Mouse (Mus musculus): ENCODE data around the gene Rapgef2.
"Not testable (repeated sequence)": the region's sequence is repeated elsewhere in the genome, so short reads cannot be mapped to it uniquely, and the experiment has no call there.

Gene Rapgef2

GRCm38 (mm10) chr3:79100831-79101230 lies 185.5 kb downstream of the Rapgef2 start:
- DNase-seq (ENCODE audit: low spot score in 2 of 2) = no peak

- DNase-seq (ENCODE audit: low spot score in 2 of 2) = peak in 1 of 2 experiments; percentile 4
These were observed 197.2 kb downstream of the Rapgef2 start for GRCm38 (mm10) chr3:79089091-79089490.

- DNase-seq (ENCODE audit: low spot score in 2 of 2) = peak in 1 of 2 experiments; percentile 2
These were observed 197.9 kb downstream of the Rapgef2 start for GRCm38 (mm10) chr3:79088461-79088860.

- peak in 1 of 2 experiments; percentile 1 for DNase-seq (ENCODE audit: low spot score in 2 of 2)
These were observed 200.0 kb downstream of the Rapgef2 start for GRCm38 (mm10) chr3:79086282-79086681.

- no peak for DNase-seq (ENCODE audit: low spot score in 2 of 2)
These were observed 202.4 kb downstream of the Rapgef2 start for GRCm38 (mm10) chr3:79083881-79084280.

- no peak for DNase-seq (ENCODE audit: low spot score in 2 of 2)
These were observed 203.3 kb downstream of the Rapgef2 start for GRCm38 (mm10) chr3:79083030-79083429.

GRCm38 (mm10) chr3:79079076-79079475 lies 207.2 kb downstream of the Rapgef2 start:
- DNase-seq (ENCODE audit: low spot score in 2 of 2) = no peak

- no peak for DNase-seq (ENCODE audit: low spot score in 2 of 2)
These were observed 211.3 kb downstream of the Rapgef2 start for GRCm38 (mm10) chr3:79074970-79075369.

GRCm38 (mm10) chr3:79073541-79074244 lies 212.6 kb downstream of the Rapgef2 start:
- DNase-seq (ENCODE audit: low spot score in 2 of 2) = no peak

GRCm38 (mm10) chr3:79071561-79071960 lies 214.8 kb downstream of the Rapgef2 start:
- DNase-seq (ENCODE audit: low spot score in 2 of 2) = no peak

- no peak for DNase-seq (ENCODE audit: low spot score in 2 of 2)
These were observed 216.4 kb downstream of the Rapgef2 start for GRCm38 (mm10) chr3:79069891-79070290.

GRCm38 (mm10) chr3:79068976-79069375 lies 217.3 kb downstream of the Rapgef2 start:
- no peak for DNase-seq (ENCODE audit: low spot score in 2 of 2)

GRCm38 (mm10) chr3:79066455-79067055 lies 219.8 kb downstream of the Rapgef2 start:
- DNase-seq (ENCODE audit: low spot score in 2 of 2) = no peak

- no peak for DNase-seq (ENCODE audit: low spot score in 2 of 2)
These were observed 222.2 kb downstream of the Rapgef2 start for GRCm38 (mm10) chr3:79064096-79064495.

GRCm38 (mm10) chr3:79061426-79061825 lies 224.9 kb downstream of the Rapgef2 start:
- no peak for DNase-seq (ENCODE audit: low spot score in 2 of 2)

- DNase-seq (ENCODE audit: low spot score in 2 of 2) = not testable (repeated sequence)
These were observed 227.8 kb downstream of the Rapgef2 start for GRCm38 (mm10) chr3:79058491-79058890.

- no peak for DNase-seq (ENCODE audit: low spot score in 2 of 2)
These were observed 241.1 kb downstream of the Rapgef2 start for GRCm38 (mm10) chr3:79045251-79045650.

- DNase-seq (ENCODE audit: low spot score in 2 of 2) = no peak
These were observed 243.3 kb downstream of the Rapgef2 start for GRCm38 (mm10) chr3:79042973-79043372.

GRCm38 (mm10) chr3:79039666-79040450 lies 246.5 kb downstream of the Rapgef2 start:
- DNase-seq (ENCODE audit: low spot score in 2 of 2) = no peak

GRCm38 (mm10) chr3:79039008-79039407 lies 247.3 kb downstream of the Rapgef2 start:
- no peak for DNase-seq (ENCODE audit: low spot score in 2 of 2)

- no peak for DNase-seq (ENCODE audit: low spot score in 2 of 2)
These were observed 251.9 kb downstream of the Rapgef2 start for GRCm38 (mm10) chr3:79034457-79034856.

- DNase-seq (ENCODE audit: low spot score in 2 of 2) = no peak
These were observed 255.5 kb downstream of the Rapgef2 start for GRCm38 (mm10) chr3:79030855-79031254.

Data from frontal cortex, postnatal 10 days (tissue).